ENCODE assay signal across 8 mouse cellular contexts in the genomic region with DNA sequence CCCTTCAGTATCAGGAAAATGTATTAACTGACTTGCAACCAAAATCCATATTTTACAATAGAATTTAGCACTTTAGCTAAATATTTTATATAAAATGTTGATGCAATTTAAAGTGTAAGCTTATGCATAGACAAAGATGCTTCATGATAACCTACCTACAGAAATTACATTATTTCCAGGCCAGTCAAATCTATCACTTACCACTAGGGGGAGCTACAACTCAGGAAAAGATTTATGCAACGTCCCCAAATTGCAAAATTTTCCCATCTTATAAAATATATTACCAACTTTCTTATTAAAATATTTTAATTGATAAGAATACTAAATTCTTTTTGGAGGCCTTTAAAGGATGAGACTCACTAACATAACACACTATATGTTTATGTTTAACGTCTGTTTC.
DNase-seq lines count a peak whose midpoint lies in the region; ATAC-seq and TF ChIP-seq lines count a peak whose summit lies in the region.

No protein-coding gene starts in this region.

- peak; percentile 65 for DNase-seq in heart, postnatal 0 days (ENCODE audit: low spot score)
- no peak for DNase-seq in heart, postnatal 36 days
- peak; percentile 85 for DNase-seq in midbrain, embryonic 14.5 days
- DNase-seq in c-Kit-positive CD71-positive TER-119-negative erythroid progenitor cells, embryonic 14.5 days (ENCODE audit: low read depth) = peak; percentile 24
- peak; percentile 61 for DNase-seq in splenic B cell, adult 2 months (ENCODE audit: low read depth, low spot score)
- no peak for DNase-seq in urinary bladder, postnatal 10 days (ENCODE audit: low spot score)
- no peak for DNase-seq in urinary bladder, postnatal 25 days (ENCODE audit: low spot score)

- TF ChIP-seq EP300 in heart, postnatal 0 days (IDR thresholded peaks at IDR 0.05; ENCODE audit: low read depth) = no peak

- intact Hi-C loops in heart, postnatal 36 days (cut with DNase I) = loop anchor here (1.0 to 5.0 kb wide), 3 partner anchors 212 to 747 kb away; a partner anchor contains a TSS

- H3K4me2 ChIP-seq in heart, postnatal 0 days (ENCODE audit: low read depth, low read length) = no peak overlapping the region
- H3K4me2 ChIP-seq in midbrain, embryonic 14.5 days (ENCODE audit: low read length) = no peak overlapping the region
- H3K4me2 ChIP-seq in midbrain, embryonic 13.5 days (replicated peaks) = no peak overlapping the region

- no peak overlapping the region for H3K9ac ChIP-seq in heart, postnatal 0 days (replicated peaks; ENCODE audit: low read depth, low read length)
- H3K9ac ChIP-seq in midbrain, embryonic 14.5 days (replicated peaks; ENCODE audit: low read length) = no peak overlapping the region
- H3K9ac ChIP-seq in midbrain, embryonic 13.5 days (replicated peaks) = no peak overlapping the region

- no peaks in the 10 kb centered on the region for H3K9me3 ChIP-seq in heart, postnatal 0 days (replicated peaks; ENCODE audit: control insufficient read depth, low read length)
- H3K9me3 ChIP-seq in midbrain, embryonic 14.5 days (ENCODE audit: control insufficient read depth, low read length) = no peaks in the 10 kb centered on the region
- no peaks in the 10 kb centered on the region for H3K9me3 ChIP-seq in midbrain, embryonic 13.5 days

- no peaks in the 10 kb centered on the region for H3K4me1 ChIP-seq in heart, postnatal 0 days (ENCODE audit: control insufficient read depth, insufficient read depth)
- H3K4me1 ChIP-seq in midbrain, embryonic 14.5 days (ENCODE audit: control insufficient read depth, insufficient read depth, low read length) = no peaks in the 10 kb centered on the region
- H3K4me1 ChIP-seq in midbrain, embryonic 13.5 days (replicated peaks) = no peaks in the 10 kb centered on the region

- no peak for ATAC-seq in heart, postnatal 0 days (ENCODE audit: insufficient read depth, low read depth)
- ATAC-seq in midbrain, embryonic 14.5 days (ENCODE audit: low FRiP score, low TSS enrichment) = no peak
- ATAC-seq in midbrain, embryonic 13.5 days = no peak

- WGBS in heart, postnatal 0 days = 45% methylated on average over 2 of the region's 2 CpGs
- WGBS in midbrain, embryonic 14.5 days = 46% methylated on average over 2 of the region's 2 CpGs
- 51% methylated on average over 2 of the region's 2 CpGs for WGBS in midbrain, embryonic 13.5 days

- no peaks in the 10 kb centered on the region for H3K27me3 ChIP-seq in heart, postnatal 0 days (ENCODE audit: control insufficient read depth, insufficient read depth, low read length)
- no peaks in the 10 kb centered on the region for H3K27me3 ChIP-seq in midbrain, embryonic 14.5 days (ENCODE audit: control insufficient read depth, insufficient read depth, low read length)
- H3K27me3 ChIP-seq in midbrain, embryonic 13.5 days = no peaks in the 10 kb centered on the region
- no peaks in the 10 kb centered on the region for H3K27me3 ChIP-seq in splenic B cell, adult 2 months (ENCODE audit: control insufficient read depth, insufficient read depth, low read length, poor library complexity, severe bottlenecking)

- no peak overlapping the region for H3K27ac ChIP-seq in heart, postnatal 0 days (ENCODE audit: low read depth)
- H3K27ac ChIP-seq in midbrain, embryonic 14.5 days (replicated peaks; ENCODE audit: low read depth, low read length) = no peak overlapping the region
- H3K27ac ChIP-seq in midbrain, embryonic 13.5 days = no peak overlapping the region

- peak; percentile 71 for TF ChIP-seq CTCF in heart, postnatal 0 days (IDR thresholded peaks at IDR 0.05; ENCODE audit: low read depth)

- H3K36me3 ChIP-seq in heart, postnatal 0 days (replicated peaks; ENCODE audit: control insufficient read depth, insufficient read depth, low read length) = no peaks in the 10 kb centered on the region
- H3K36me3 ChIP-seq in midbrain, embryonic 14.5 days (ENCODE audit: control insufficient read depth, insufficient read depth, low read length) = no peaks in the 10 kb centered on the region
- H3K36me3 ChIP-seq in midbrain, embryonic 13.5 days = 0 out of 2 replicates have a peak, but pooled peaks cover 6% of the 10 kb centered on the region
- H3K36me3 ChIP-seq in splenic B cell, adult 2 months (ENCODE audit: control insufficient read depth, insufficient read depth, low read length, poor library complexity, severe bottlenecking) = no peaks in the 10 kb centered on the region

- no peak overlapping the region for H3K4me3 ChIP-seq in heart, postnatal 0 days (ENCODE audit: low read depth, low read length)
- no peak overlapping the region for H3K4me3 ChIP-seq in midbrain, embryonic 14.5 days (replicated peaks; ENCODE audit: low read depth, low read length)
- H3K4me3 ChIP-seq in midbrain, embryonic 13.5 days (replicated peaks) = no peak overlapping the region

Comparison
In these comparisons a context has a peak if more than half of its experiments do, and no peak if none do; other contexts are left out.
1. DNase-seq: peak in heart, postnatal 0 days (single experiment), midbrain, embryonic 14.5 days (single experiment), c-Kit-positive CD71-positive TER-119-negative erythroid progenitor cells, embryonic 14.5 days (single experiment) and splenic B cell, adult 2 months (single experiment); none in heart, postnatal 36 days (0 of 2), urinary bladder, postnatal 10 days (single experiment) and urinary bladder, postnatal 25 days (single experiment).